Mouse (Mus musculus) forebrain, postnatal 0 days (tissue): ENCODE measurements around the gene Jph2. TPM values are rescaled to one million over a fixed set of nuclear protein-coding genes. Genes with fewer than 3 reads are reported as not detected.

Experiments used
- ATAC-seq: fragments of 200-750 bp; cut with Nextera tagmentation; 2 replicates; pipeline ENCODE4 v1.8.0; 2017; ENCODE audit warnings: mild to moderate bottlenecking, moderate library complexity
- DNase-seq: peaks from one replicate; pipeline ENCODE4 v3.0.0-alpha.2; 2015
- H3K27ac ChIP-seq: fragments of 300-500 bp; sonication (generic); 2 replicates; pipeline ENCODE4 v1.5.1; 2014; ENCODE audit warnings: low read depth, mild to moderate bottlenecking, antibody characterized with exemption, low read length, moderate library complexity, mixed read lengths
- H3K27me3 ChIP-seq: fragments of 300-500 bp; sonication (generic); 2 replicates; pipeline ENCODE4 v1.6.1; 2014; ENCODE audit warnings: mild to moderate bottlenecking, low read length, mixed read lengths; ENCODE audit not compliant: insufficient read depth
- H3K36me3 ChIP-seq: fragments of 300-500 bp; sonication (generic); 2 replicates; pipeline ENCODE4 v1.6.1; 2014; ENCODE audit warnings: mild to moderate bottlenecking, moderate library complexity; ENCODE audit not compliant: insufficient read depth
- H3K4me1 ChIP-seq: fragments of 300-500 bp; sonication (generic); 2 replicates; pipeline ENCODE4 v1.6.1; 2014; ENCODE audit warnings: antibody characterized with exemption; ENCODE audit not compliant: insufficient read depth
- H3K4me2 ChIP-seq: fragments of 300-500 bp; sonication (generic); 2 replicates; pipeline ENCODE4 v1.6.1; 2014; ENCODE audit warnings: low read depth, mild to moderate bottlenecking, moderate library complexity
- H3K4me3 ChIP-seq: fragments of 300-500 bp; sonication (generic); 2 replicates; pipeline ENCODE4 v1.5.1; 2014; ENCODE audit warnings: low read depth, low read length, mixed read lengths
- H3K9ac ChIP-seq: fragments of 300-500 bp; sonication (generic); 2 replicates; pipeline ENCODE4 v1.6.1; 2014; ENCODE audit warnings: mild to moderate bottlenecking
- H3K9me3 ChIP-seq: fragments of 300-500 bp; sonication (generic); 2 replicates; pipeline ENCODE4 v1.6.1; 2016; ENCODE audit warnings: low read length
- CTCF ChIP-seq: sonication (generic); IDR thresholded peaks from 2 replicates; pipeline ENCODE4 v1.5.1; 2016; ENCODE audit warnings: antibody characterized with exemption, control low read depth, low read depth
- WGBS: fragments of 180-500 bp; shearing (Covaris S2); extraction: QIAGEN DNeasy Blood & Tissue Kit; methylation state at CpG from one replicate; pipeline ENCODE4 v1.1.7; 2014; 5-methylcytosine and 5-hydroxymethylcytosine counted together
- polyA plus RNA-seq: library from polyadenylated mRNA; unstranded; fragments of >200 nt; fragmentation: Nextera tagmentation; extraction: Ambion mirVana; gene quantifications from 2 replicates; pipeline ENCODE4 v1.2.1, GENCODE M21; 2015
- total RNA-seq: library from RNA; depleted of rRNA; stranded (reverse); fragments of >200 nt; gene quantifications from 2 replicates; pipeline ENCODE4 v1.2.3, GENCODE M21; 2014

Jph2 gene
- total and polyA plus RNA-seq, 2 experiments from 2014 or later, result 0.82 to 1.9 TPM

DNA sequence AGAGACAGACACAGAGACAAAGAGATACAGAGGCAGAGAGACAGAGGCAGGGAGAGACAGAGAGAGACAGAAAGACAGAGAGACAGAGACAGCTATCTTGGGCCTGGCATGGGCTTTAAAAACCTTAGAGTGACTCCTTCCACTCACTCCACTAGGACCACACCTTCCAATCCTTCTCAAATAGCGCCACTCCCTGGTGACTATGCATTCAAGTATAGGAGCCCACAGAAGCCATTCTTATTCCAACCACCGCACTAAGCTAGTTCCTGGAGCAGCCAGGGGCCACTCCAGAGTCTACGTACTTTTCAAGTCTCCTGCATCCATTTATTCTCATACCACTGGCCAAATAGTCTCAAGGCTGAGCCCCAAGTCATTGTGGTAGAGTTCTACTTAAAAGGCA is 79.0 kb downstream of the Jph2 start:
- ATAC-seq, result no peak; the same call in 1 of the 2 replicates
- no peaks in the 10 kb centered on the region; the same call in 1 of the 2 replicates for H3K36me3 ChIP-seq
- H3K27me3 ChIP-seq, result no peaks in the 10 kb centered on the region
- peak; percentile 47 for TF ChIP-seq CTCF
- no peak for DNase-seq
- no peaks in the 10 kb centered on the region for H3K4me1 ChIP-seq
- 77% methylated on average over 3 of the region's 3 CpGs for WGBS
- H3K4me2 ChIP-seq, result no peak overlapping the region
- H3K9ac ChIP-seq, result no peak overlapping the region
- no peak overlapping the region for H3K27ac ChIP-seq
- H3K4me3 ChIP-seq, result no peak overlapping the region
- no peaks in the 10 kb centered on the region for H3K9me3 ChIP-seq

DNA sequence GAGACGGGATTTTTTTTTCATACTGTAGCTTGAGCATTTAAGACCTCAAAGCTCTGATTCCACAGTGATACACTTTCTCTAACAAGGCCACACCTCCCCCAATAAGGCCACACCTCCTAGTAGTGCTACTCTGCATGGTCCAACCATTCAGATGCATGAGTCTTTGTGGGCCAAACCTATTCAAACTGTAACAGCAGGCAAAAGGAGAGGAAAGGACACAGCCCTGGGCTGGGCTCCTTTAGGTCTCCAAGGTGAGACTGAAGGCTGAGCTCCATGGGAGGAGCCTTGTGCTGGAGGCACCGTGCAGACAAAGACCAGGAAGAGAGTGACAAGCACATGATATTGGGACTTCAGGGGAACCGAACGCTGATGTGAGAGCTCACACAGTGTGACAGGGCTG is 80.5 kb downstream of the Jph2 start:
- Histone ChIP-seq H3K27ac (no peak overlapping the region), H3K4me2 (no peak overlapping the region), H3K9me3 (no peaks in the 10 kb centered on the region), H3K27me3 (no peaks in the 10 kb centered on the region), H3K36me3 (no peaks in the 10 kb centered on the region; the same call in 1 of the 2 replicates), H3K4me3 (no peak overlapping the region), H3K9ac (no peak overlapping the region), H3K4me1 (no peaks in the 10 kb centered on the region)
- no peak for ATAC-seq
- WGBS, result 80% methylated on average over 4 of the region's 4 CpGs
- DNase-seq, result no peak
- TF ChIP-seq CTCF, result no peak

DNA sequence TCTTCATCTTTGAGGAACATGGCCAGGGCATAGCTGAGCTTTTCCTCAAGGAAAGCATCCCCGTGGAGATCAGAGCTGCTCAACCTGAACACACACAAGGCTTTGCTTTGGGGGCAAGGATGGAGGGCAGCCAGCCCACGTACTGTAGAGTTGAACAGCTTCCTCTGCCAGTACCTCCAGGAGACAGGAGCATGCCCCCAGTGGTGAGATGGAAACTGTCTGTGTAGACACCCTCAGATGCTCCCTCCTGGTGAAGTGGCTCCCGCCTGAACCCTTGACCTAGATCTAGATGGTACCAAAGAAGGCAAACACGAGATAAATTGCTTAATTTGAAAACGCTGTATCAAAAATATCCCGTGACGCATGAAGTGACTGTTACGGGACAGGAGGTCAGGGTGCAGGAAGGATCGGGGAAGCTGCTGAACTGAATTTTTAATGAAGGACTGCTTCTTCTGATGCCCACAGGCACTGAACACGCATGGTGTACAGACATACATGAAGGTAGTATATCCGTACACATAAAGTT is 87.6 kb downstream of the Jph2 start:
- DNase-seq (no peak), ATAC-seq (no peak; the same call in 1 of the 2 replicates)
- Histone ChIP-seq H3K9me3 (no peaks in the 10 kb centered on the region), H3K4me3 (no peak overlapping the region), H3K4me2 (no peak overlapping the region), H3K9ac (no peak overlapping the region), H3K4me1 (0 out of 2 replicates have a peak, but pooled peaks cover 2% of the 10 kb centered on the region), H3K36me3 (no peaks in the 10 kb centered on the region), H3K27me3 (peaks cover 3% of the 10 kb centered on the region; the same call in 1 of the 2 replicates), H3K27ac (no peak overlapping the region)
- peak; percentile 31; the same call in 1 of the 2 replicates for TF ChIP-seq CTCF
- 81% methylated on average over 11 of the region's 11 CpGs for WGBS

DNA sequence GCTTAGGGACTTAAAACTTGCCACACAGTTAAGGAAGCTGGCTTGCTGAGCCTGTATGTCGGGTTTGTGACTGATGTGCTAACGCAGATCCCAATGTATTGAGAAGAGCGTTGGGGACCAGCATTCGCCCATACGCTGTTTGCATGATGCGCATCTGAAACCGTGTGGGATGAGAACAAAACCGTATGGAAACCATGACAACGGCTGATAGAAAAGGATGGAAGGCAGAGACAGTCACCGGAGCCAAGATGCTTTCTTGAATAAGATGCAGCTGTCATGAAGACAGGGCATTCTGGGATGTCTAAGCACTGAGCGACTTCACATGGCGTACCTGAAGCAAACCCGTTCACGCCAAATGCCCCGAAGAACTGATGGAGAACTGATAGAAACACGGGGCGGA is 88.4 kb downstream of the Jph2 start:
- DNase-seq, result peak; percentile 74
- Histone ChIP-seq H3K27ac (0 out of 2 replicates have a peak overlapping the region, but pooled peaks have one; percentile 30), H3K4me3 (no peak overlapping the region), H3K9ac (no peak overlapping the region), H3K4me1 (0 out of 2 replicates have a peak, but pooled peaks cover 2% of the 10 kb centered on the region), H3K36me3 (no peaks in the 10 kb centered on the region), H3K4me2 (no peak overlapping the region), H3K27me3 (peaks cover 7% of the 10 kb centered on the region; the same call in 1 of the 2 replicates), H3K9me3 (no peaks in the 10 kb centered on the region)
- no peak for TF ChIP-seq CTCF
- 61% methylated on average over 17 of the region's 17 CpGs for WGBS
- peak; percentile 76 for ATAC-seq

DNA sequence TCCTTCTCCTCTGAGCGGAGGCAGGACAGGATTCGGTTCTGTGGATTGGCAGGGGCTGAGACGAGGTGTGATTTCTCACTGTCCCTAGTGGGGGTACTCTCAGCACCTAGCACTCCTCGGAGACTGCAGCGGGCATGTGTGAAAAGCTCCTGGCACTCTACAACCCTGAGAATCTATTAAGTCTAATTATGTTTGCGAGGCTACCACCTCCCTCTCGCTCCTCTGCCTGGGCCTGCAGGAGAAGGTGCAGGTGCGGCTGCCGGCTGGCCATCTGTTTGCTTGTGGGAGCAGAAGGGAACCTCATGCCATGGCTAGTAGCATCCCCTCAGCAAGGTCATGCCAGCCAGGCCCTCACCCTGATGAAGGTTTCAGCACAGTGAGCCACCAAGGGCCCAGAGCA is 94.8 kb downstream of the Jph2 start:
- no peak for ATAC-seq
- H3K27me3 ChIP-seq, result peaks cover 29% of the 10 kb centered on the region
- no peak for TF ChIP-seq CTCF
- no peak overlapping the region for H3K4me3 ChIP-seq
- H3K4me2 ChIP-seq, result no peak overlapping the region
- H3K36me3 ChIP-seq, result no peaks in the 10 kb centered on the region
- H3K27ac ChIP-seq, result no peak overlapping the region
- H3K9me3 ChIP-seq, result no peaks in the 10 kb centered on the region
- H3K9ac ChIP-seq, result no peak overlapping the region
- no peak for DNase-seq
- 42% methylated on average over 9 of the region's 9 CpGs for WGBS
- H3K4me1 ChIP-seq, result peaks cover 11% of the 10 kb centered on the region; the same call in 1 of the 2 replicates

DNA sequence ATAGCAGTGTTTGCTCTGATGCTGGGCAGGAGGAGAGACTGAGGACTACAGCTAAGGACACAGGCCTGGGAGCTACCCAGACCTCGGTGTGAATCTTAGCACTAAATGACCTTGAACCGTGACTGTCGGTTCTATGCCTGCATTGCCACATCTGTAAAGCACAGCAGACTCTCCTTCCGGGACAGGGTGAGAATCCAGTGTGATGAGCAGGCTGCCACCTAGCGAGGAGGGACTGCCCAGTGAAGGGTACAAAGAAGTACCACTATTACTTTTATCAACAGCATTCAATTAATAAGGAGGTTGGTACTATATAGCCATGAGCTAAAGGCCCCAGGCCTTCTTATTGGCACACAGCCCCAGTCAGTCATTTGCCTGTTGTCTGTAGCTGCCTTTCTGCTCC is 96.2 kb downstream of the Jph2 start:
- WGBS, result 60% methylated on average over 5 of the region's 5 CpGs
- H3K27ac ChIP-seq, result no peak overlapping the region
- no peak overlapping the region for H3K4me2 ChIP-seq
- DNase-seq (no peak), ATAC-seq (no peak)
- H3K9me3 ChIP-seq, result no peaks in the 10 kb centered on the region
- peak; percentile 35; the same call in 1 of the 2 replicates for TF ChIP-seq CTCF
- H3K4me1 ChIP-seq, result peaks cover 16% of the 10 kb centered on the region; the same call in 1 of the 2 replicates
- H3K4me3 ChIP-seq, result no peak overlapping the region
- no peak overlapping the region for H3K9ac ChIP-seq
- H3K36me3 ChIP-seq, result no peaks in the 10 kb centered on the region
- peaks cover 29% of the 10 kb centered on the region for H3K27me3 ChIP-seq
